Mouse (Mus musculus) intestine, embryonic 14.5 days (tissue): ENCODE data around the gene Plpp7. TPM values are rescaled to one million over a fixed set of nuclear protein-coding genes. Genes with fewer than 3 reads are reported as not detected.
A peak's percentile ranks its signal among the peaks of the same experiment; 100 is the strongest.

Experiments
- ATAC-seq: fragments of 200-750 bp; cut with Nextera tagmentation; replicated peaks from 2 replicates; pipeline ENCODE4 v1.8.0; 2017; ENCODE audit warnings: low read depth, moderate number of reproducible peaks, moderate TSS enrichment, moderate library complexity; ENCODE audit not compliant: low FRiP score, low TSS enrichment
- DNase-seq: peaks from one replicate; pipeline ENCODE4 v3.0.0-alpha.2; 2018; ENCODE audit warnings: low spot score
- H3K27ac ChIP-seq: fragments of 300-500 bp; sonication (generic); 2 replicates; pipeline ENCODE4 v1.5.1; 2014; ENCODE audit warnings: low read depth, mild to moderate bottlenecking, control low read depth
- H3K27me3 ChIP-seq: fragments of 300-500 bp; sonication (generic); replicated peaks from 2 replicates; pipeline ENCODE4 v1.6.1; 2014; ENCODE audit warnings: low read length, control low read depth; ENCODE audit not compliant: control insufficient read depth, insufficient read depth
- H3K36me3 ChIP-seq: fragments of 300-500 bp; sonication (generic); 2 replicates; pipeline ENCODE4 v1.6.1; 2014; ENCODE audit warnings: low read length, control low read depth; ENCODE audit not compliant: control insufficient read depth, insufficient read depth
- H3K4me1 ChIP-seq: fragments of 300-500 bp; sonication (generic); replicated peaks from 2 replicates; pipeline ENCODE4 v1.6.1; 2014; ENCODE audit warnings: low read length, control low read depth, mixed read lengths; ENCODE audit not compliant: control insufficient read depth, insufficient read depth
- H3K4me2 ChIP-seq: fragments of 300-500 bp; sonication (generic); 2 replicates; pipeline ENCODE4 v1.6.1; 2014; ENCODE audit warnings: low read length
- H3K4me3 ChIP-seq: fragments of 300-500 bp; sonication (generic); 2 replicates; pipeline ENCODE4 v1.5.1; 2014; ENCODE audit warnings: low read depth, low read length, control low read depth, mixed read lengths
- H3K9ac ChIP-seq: fragments of 300-500 bp; sonication (generic); 2 replicates; pipeline ENCODE4 v1.6.1; 2014; ENCODE audit warnings: mild to moderate bottlenecking, low read length
- H3K9me3 ChIP-seq: fragments of 300-500 bp; sonication (generic); 2 replicates; pipeline ENCODE4 v1.6.1; 2016; ENCODE audit warnings: low read length, control low read depth; ENCODE audit not compliant: control insufficient read depth
- WGBS: fragments of 180-500 bp; shearing (Covaris S2); extraction: QIAGEN DNeasy Blood & Tissue Kit; methylation state at CpG from one replicate; pipeline ENCODE4 v1.1.7; 2014; 5-methylcytosine and 5-hydroxymethylcytosine counted together
- polyA plus RNA-seq: library from polyadenylated mRNA; unstranded; fragments of >200 nt; fragmentation: Nextera tagmentation; extraction: Ambion mirVana; gene quantifications from 2 replicates; pipeline ENCODE4 v1.2.1, GENCODE M21; 2014

Plpp7 gene
- polyA plus RNA-seq, 1 experiment from 2014 or later, result 4.8 TPM

GRCm38 (mm10) chr2:32079191-32079725, 16.1 kb upstream of the Plpp7 start:
- H3K4me1 ChIP-seq, result 0 out of 2 replicates have a peak, but pooled peaks cover 5% of the 10 kb centered on the region
- whole genome bisulfite sequencing, result 89% methylated on average over 14 of the region's 14 CpGs
- H3K4me2 ChIP-seq, result no peak overlapping the region
- no peaks in the 10 kb centered on the region for H3K9me3 ChIP-seq
- H3K4me3 ChIP-seq, result no peak overlapping the region
- peaks cover 25% of the 10 kb centered on the region for H3K27me3 ChIP-seq
- no peaks in the 10 kb centered on the region for H3K36me3 ChIP-seq
- H3K9ac ChIP-seq, result no peak overlapping the region
- no peak overlapping the region for H3K27ac ChIP-seq
- DNase-seq (no peak), ATAC-seq (no peak)

GRCm38 (mm10) chr2:32080681-32081080, 14.6 kb upstream of the Plpp7 start:
- DNase-seq, result no peak
- Histone ChIP-seq H3K36me3 (no peaks in the 10 kb centered on the region), H3K9ac (no peak overlapping the region), H3K27ac (no peak overlapping the region), H3K4me3 (no peak overlapping the region), H3K4me2 (no peak overlapping the region), H3K27me3 (peaks cover 35% of the 10 kb centered on the region), H3K4me1 (0 out of 2 replicates have a peak, but pooled peaks cover 5% of the 10 kb centered on the region), H3K9me3 (no peaks in the 10 kb centered on the region)
- 81% methylated on average over 3 of the region's 3 CpGs for WGBS
- no peak for ATAC-seq

GRCm38 (mm10) chr2:32081296-32081929, 13.9 kb upstream of the Plpp7 start:
- Histone ChIP-seq H3K4me3 (no peak overlapping the region; the same call in 1 of the 2 replicates), H3K4me1 (0 out of 2 replicates have a peak, but pooled peaks cover 5% of the 10 kb centered on the region), H3K27ac (no peak overlapping the region), H3K9ac (no peak overlapping the region), H3K27me3 (peaks cover 37% of the 10 kb centered on the region), H3K4me2 (no peak overlapping the region), H3K9me3 (no peaks in the 10 kb centered on the region), H3K36me3 (no peaks in the 10 kb centered on the region)
- WGBS, result 81% methylated on average over 14 of the region's 14 CpGs
- ATAC-seq, result no peak
- DNase-seq, result no peak

- Histone ChIP-seq H3K9ac (no peak overlapping the region), H3K4me3 (peak overlapping the region; percentile 55; the same call in 1 of the 2 replicates), H3K4me2 (peak overlapping the region; percentile 100), H3K9me3 (no peaks in the 10 kb centered on the region), H3K27ac (no peak overlapping the region), H3K4me1 (0 out of 2 replicates have a peak, but pooled peaks cover 5% of the 10 kb centered on the region), H3K36me3 (no peaks in the 10 kb centered on the region), H3K27me3 (peaks cover 45% of the 10 kb centered on the region)
- DNase-seq (no peak), ATAC-seq (no peak)
- WGBS, result 24% methylated on average over 2 of the region's 2 CpGs
Observed at GRCm38 (mm10) chr2:32082229-32082628, 13.1 kb upstream of the Plpp7 start.

- DNase-seq, result peak; percentile 74
- Histone ChIP-seq H3K36me3 (no peaks in the 10 kb centered on the region), H3K4me2 (peak overlapping the region; percentile 100), H3K4me1 (0 out of 2 replicates have a peak, but pooled peaks cover 5% of the 10 kb centered on the region), H3K9ac (peak overlapping the region; percentile 33), H3K9me3 (no peaks in the 10 kb centered on the region), H3K27me3 (peaks cover 56% of the 10 kb centered on the region), H3K27ac (no peak overlapping the region), H3K4me3 (peak overlapping the region; percentile 55)
- ATAC-seq, result no peak
- WGBS, result under 1% methylated on average over 88 of the region's 91 CpGs
Observed at GRCm38 (mm10) chr2:32083159-32084011, 11.9 kb upstream of the Plpp7 start.

- Histone ChIP-seq H3K4me1 (0 out of 2 replicates have a peak, but pooled peaks cover 5% of the 10 kb centered on the region), H3K9me3 (no peaks in the 10 kb centered on the region), H3K27ac (no peak within 1 kb of the TSS), H3K4me2 (peak within 1 kb of the TSS; percentile 100), H3K4me3 (peak within 1 kb of the TSS; percentile 55), H3K27me3 (peaks cover 61% of the 10 kb centered on the region), H3K36me3 (no peaks in the 10 kb centered on the region), H3K9ac (peak within 1 kb of the TSS; percentile 20)
- DNase-seq, result peak; percentile 66
- under 1% methylated on average over 65 of the region's 68 CpGs for WGBS
- peak; percentile 52; the same call in 1 of the 2 replicates for ATAC-seq
Observed at GRCm38 (mm10) chr2:32084111-32084871, 11.0 kb upstream of the Plpp7 start, which contains the start of gene Fam78a. TSS of gene Fam78a (minus strand) at chr2:32084857.

GRCm38 (mm10) chr2:32084872-32085199, 10.5 kb upstream of the Plpp7 start:
- Histone ChIP-seq H3K27me3 (peaks cover 66% of the 10 kb centered on the region), H3K4me1 (0 out of 2 replicates have a peak, but pooled peaks cover 5% of the 10 kb centered on the region), H3K9me3 (no peaks in the 10 kb centered on the region), H3K4me3 (peak overlapping the region; percentile 55), H3K27ac (no peak overlapping the region), H3K36me3 (no peaks in the 10 kb centered on the region), H3K9ac (no peak overlapping the region), H3K4me2 (peak overlapping the region; percentile 100)
- 26% methylated on average over 2 of the region's 2 CpGs for WGBS
- ATAC-seq (no peak), DNase-seq (no peak)

GRCm38 (mm10) chr2:32085231-32085630, 10.1 kb upstream of the Plpp7 start:
- Histone ChIP-seq H3K27me3 (peaks cover 66% of the 10 kb centered on the region), H3K4me3 (no peak overlapping the region), H3K4me1 (0 out of 2 replicates have a peak, but pooled peaks cover 5% of the 10 kb centered on the region), H3K9ac (no peak overlapping the region), H3K4me2 (no peak overlapping the region), H3K36me3 (no peaks in the 10 kb centered on the region), H3K9me3 (no peaks in the 10 kb centered on the region), H3K27ac (no peak overlapping the region)
- no peak for ATAC-seq
- no peak for DNase-seq
- WGBS, result 73% methylated on average over 2 of the region's 2 CpGs
